Mouse (Mus musculus): Measurements from ENCODE around the gene Rps6ka6. TPM values are rescaled to one million over a fixed set of nuclear protein-coding genes. Genes with fewer than 3 reads are reported as not detected.

The Rps6ka6 gene
- polyA plus RNA-seq (2021; fragmentation: Nextera tagmentation): 0.70 and 1.2 TPM in 2 replicates
- long read RNA-seq, experiment 1, partial matches to known transcripts: 0 of 1 reads
- long read RNA-seq, experiment 1, other reads (novel, unspliced or antisense): 1 of 1 reads
- long read RNA-seq, experiment 2, full-length matches to known transcripts: 10 of 13 reads
- long read RNA-seq, experiment 2, partial matches to known transcripts: 0 of 13 reads
- long read RNA-seq, experiment 2, other reads (novel, unspliced or antisense): 3 of 13 reads

GRCm38 (mm10) chrX:111537859-111538258 lies at the start of gene Rps6ka6:
Gene Rps6ka6, minus strand, starts transcription at chrX:111537959.

Other genes with a start within 250 kb of the Rps6ka6 start
- 0.16 and 0.30 TPM in 2 replicates for gene Hdx, start 159.1 kb upstream of the Rps6ka6 start, polyA plus RNA-seq (2021; fragmentation: Nextera tagmentation)